Mouse (Mus musculus) large intestine, adult 2 months (tissue): Measurements from ENCODE around the gene Ada. TPM values are rescaled to one million over a fixed set of nuclear protein-coding genes. Genes with fewer than 3 reads are reported as not detected.
A peak's percentile ranks its signal among the peaks of the same experiment; 100 is the strongest.

Experiments
- DNase-seq: peaks from one replicate; pipeline ENCODE4 v3.0.0-alpha.2; 2012; ENCODE audit warnings: low read depth, low spot score
- WGBS: fragments of 180-500 bp; shearing (Covaris S2); methylation state at CpG from one replicate; pipeline ENCODE4 v1.1.7; 2018; 5-methylcytosine and 5-hydroxymethylcytosine counted together
- polyA plus RNA-seq: library from polyadenylated mRNA; depleted of rRNA; stranded (reverse); fragments of >200 nt; gene quantifications from 2 replicates; pipeline ENCODE4 v1.2.3, GENCODE M21; 2012

Gene Ada
- polyA plus RNA-seq, 1 experiment: 113 TPM

DNA sequence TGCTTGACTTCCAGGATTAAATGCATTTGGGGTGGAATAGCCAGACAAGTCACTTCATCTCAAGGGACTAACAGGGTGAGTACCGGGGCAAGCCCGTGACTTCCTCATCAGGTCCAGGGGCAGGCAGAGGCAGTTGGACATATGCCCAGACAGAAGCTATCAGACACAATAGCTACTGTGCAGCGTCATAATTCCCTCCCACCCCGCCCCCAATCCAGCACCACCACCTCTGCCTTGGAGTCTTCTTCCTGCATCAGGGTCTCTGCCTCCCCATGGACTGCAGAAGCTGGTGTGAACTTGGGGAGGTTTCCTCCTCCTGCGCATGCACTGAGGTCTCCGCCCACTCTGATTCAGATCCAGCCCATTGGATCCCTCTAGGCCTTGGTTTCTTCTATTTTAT is 14.1 kb downstream of the Ada start:
- 29% methylated on average over 6 of the region's 6 CpGs for WGBS

DNA sequence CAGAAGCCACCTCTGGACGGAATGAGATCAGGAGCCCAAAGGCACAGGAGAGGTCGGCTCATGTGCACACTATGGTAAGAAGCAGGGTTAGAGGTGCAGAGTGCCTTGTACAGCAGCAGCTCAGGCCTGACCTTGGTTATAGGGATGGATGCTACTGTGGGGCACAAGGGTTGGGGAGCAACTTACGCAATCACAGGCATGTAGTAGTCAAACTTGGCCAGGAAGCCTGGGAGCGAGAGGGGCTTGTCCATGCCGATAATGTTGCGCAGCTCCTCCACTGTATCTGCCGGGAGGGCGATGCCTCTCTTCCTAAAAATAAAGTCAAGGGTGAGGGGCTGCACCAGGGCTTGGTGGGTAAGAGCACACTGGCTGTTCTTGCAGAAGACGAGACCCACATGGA is 14.9 kb downstream of the Ada start:
- no peak for DNase-seq
- WGBS: 90% methylated on average over 9 of the region's 9 CpGs

More for the DNA sequence above, 14.1 kb downstream of the Ada start:
- DNase-seq: no peak

DNA sequence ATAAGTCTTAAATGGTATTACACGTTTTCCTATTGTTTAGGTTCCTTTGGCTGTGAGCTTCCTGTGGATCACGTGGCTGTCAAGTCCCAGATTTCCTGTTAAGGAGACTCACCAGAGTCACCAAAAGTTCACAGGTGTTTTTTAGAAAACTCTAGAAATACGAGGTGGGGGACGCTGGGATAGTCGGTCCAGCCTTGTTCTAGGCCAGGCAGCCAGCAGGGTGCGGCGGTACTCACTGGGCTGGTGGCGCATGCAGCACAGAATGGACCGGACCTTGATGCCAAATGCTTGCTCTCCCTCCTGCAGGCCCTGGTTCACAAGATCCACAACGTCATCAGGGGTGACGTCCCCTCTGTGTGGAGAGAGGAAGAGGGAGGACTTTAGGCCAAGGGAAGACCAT is 18.0 kb downstream of the Ada start:
- no peak for DNase-seq
- WGBS: 89% methylated on average over 11 of the region's 11 CpGs

DNA sequence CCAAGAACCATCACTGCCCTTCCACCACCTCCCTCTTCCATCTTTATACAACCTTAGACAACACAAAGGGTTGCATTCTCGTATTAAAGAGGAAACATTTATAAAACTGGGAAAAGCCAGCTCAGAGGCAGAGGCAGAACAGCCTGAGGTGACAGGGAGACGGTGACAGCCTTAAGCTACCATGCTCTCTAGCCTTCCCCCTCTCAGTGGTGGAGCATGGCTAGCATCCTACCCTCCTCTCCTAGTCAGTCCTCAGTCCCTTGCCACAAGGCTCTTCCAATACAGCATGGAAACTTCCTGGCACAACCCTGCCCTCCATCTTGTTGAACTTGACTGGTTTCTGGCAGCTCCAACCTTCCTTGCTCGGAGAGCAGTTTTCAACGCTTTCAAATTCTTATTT is 21.7 kb downstream of the Ada start:
- WGBS: 67% methylated on average over 4 of the region's 4 CpGs
- DNase-seq: no peak

DNA sequence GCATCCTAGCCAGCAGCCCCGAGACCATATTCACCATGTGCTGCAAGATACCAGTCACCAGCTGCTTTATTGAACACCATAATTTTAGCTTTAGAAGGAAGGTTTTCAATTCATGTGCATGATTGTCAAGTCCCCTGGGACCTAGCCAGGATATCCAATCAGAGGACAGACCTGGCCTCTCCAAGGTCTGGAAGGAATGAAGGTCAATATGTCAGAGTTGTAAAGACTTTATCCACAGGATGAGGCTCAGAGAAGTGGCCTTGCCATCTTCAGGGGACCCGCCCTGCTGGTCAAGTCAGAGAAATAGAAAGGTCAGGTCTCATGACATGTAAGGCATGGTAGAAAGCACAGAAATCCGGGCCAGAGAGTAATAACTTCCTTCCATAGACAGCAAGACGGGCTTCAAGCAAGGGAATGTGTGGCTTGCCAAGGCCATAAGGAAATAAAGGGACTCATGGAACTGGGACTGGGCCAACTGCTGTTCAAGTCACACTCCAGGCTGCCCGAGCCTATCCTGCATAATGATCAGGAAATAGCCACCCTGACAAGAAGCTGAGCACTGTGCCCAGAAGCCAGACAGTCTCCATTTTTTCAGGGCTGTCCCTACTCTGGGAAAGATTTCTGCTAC is 23.2 kb downstream of the Ada start:
- WGBS: 15% methylated on average over 5 of the region's 5 CpGs
- peak; percentile 85 for DNase-seq

DNA sequence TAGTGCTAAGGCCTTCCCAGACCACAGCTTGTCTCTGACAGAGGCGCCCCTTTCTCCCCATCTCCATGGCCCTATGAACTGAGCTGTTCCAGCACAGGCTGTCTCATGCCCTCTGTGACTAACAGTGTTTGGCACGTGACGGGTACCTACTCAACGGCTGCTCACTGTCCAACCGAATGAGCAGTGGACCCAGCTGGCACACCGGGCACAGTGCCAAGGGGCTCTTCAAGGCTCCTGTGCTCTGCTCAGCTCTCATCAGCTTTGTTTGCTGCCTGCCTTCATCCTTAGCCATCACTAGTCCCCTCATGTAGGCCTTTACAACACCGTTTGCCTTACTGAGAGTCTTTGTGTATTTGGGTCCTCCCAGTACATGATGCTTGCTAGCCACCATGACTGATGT is 27.5 kb downstream of the Ada start:
- DNase-seq: no peak
- 34% methylated on average over 7 of the region's 7 CpGs for WGBS

DNA sequence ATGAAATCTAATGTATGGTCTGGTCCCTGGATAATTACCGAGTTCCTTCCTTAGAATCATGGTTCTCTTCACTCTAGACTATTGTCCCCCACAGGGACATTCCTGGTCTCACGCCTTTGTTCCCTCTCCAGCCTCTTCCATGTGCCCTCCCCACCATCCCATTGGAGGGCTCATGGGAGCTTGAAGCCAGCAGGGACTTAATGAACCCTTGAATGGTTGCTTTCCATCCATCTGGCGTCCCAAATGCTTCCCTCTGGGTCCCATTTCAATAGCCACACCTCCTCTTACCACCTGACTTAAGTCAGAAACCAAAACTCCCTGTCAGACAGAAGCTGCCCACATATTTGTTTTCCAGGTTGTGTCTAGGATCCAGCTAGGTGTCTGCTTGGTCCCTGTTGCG is 30.4 kb downstream of the Ada start:
- WGBS: 41% methylated on average over 4 of the region's 4 CpGs

DNA sequence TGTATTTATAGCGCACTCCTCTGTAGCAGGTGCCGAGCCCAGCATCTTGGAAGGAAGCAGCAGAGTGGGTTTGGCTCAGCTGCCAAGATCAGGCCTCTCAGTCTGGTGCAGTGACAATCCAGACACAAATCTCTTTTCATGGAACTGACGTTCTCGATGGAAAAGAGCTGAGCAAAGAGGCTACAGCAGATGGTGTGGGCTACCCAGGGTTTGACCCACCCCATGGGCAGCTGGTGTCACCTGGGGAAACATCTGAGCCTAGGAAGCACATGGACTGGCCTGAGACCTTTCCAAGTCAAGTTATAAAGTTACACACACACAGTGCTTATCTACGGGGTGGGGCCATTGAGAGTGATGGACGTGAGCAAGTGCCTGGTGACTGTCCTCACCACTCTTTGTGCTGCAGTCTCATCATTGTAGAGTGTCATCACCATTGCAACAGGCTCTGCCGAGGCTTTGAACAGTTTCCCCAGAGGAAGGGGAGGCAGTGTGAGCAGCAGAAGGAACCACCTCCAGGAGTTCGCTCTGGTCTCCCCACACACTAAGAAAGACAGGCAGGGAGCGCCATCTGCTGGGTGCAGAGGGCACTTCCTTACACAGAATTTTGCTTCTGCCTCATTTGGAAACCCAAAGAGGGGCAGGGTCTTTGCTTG is 31.0 kb downstream of the Ada start:
- WGBS: 8% methylated on average over 9 of the region's 9 CpGs
- DNase-seq: no peak

More for the DNA sequence above, 30.4 kb downstream of the Ada start:
- no peak for DNase-seq

DNA sequence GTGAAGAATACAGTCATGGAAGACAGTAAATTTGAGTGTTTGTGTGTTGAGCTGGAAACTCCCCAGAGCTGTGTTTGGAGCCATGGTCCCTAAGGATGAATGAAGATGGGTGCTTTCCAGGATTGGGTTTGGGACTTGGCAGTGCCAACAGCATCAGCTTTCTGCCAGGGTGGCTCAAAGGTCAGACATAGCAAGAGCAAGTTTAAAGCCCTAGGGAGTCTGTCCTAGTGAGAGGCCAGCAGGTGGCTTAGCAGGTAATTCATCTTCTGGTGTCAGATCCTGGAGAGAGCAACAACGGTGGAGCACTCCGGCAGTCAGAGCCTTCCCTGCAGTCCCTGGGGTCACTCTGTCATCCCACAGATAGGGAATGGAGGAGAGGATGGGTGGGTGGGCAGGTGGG is 31.5 kb downstream of the Ada start:
- no peak for DNase-seq
- WGBS: 30% methylated on average over 2 of the region's 2 CpGs

DNA sequence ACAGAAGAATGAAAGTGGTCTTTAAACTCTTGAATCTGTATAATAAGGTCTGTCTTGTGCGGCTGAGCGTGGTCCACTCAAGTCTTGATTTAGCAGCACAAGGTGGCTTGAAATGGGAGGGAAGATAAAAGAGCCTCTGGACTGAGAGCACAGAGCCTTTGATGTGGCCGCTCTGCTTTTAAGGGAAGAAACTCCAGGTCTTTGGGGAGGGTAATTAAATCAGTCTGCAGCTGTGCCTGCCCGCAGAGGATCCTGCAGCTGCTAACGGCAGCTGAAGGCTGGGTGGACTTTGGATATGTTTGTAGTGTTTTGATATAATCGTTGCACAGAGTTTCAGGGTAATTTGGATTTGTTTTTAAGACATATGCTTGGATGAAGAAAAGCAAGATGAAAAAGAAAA is 33.2 kb downstream of the Ada start:
- no peak for DNase-seq
- WGBS: 13% methylated on average over 6 of the region's 6 CpGs

DNA sequence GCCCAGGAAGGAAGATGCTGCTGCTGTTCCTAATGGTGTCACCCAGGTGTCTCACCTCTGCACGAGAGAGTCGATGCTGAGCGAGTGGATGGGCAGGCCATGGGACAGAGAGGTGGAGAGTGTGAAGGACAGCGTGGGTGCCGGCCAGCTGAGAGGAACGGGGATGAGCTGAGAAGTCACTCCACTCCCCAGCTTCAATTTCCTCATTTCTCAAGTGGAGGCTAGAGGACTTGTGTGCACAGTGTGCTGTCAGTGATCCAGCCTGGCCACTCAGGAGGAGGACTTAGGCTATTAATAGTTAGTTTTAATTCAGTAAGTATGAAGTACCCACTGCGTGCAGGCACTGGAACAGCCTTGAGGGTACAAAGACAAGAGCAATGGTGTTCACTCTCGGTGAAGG is 33.6 kb downstream of the Ada start:
- 17% methylated on average over 8 of the region's 8 CpGs for WGBS
- no peak for DNase-seq

DNA sequence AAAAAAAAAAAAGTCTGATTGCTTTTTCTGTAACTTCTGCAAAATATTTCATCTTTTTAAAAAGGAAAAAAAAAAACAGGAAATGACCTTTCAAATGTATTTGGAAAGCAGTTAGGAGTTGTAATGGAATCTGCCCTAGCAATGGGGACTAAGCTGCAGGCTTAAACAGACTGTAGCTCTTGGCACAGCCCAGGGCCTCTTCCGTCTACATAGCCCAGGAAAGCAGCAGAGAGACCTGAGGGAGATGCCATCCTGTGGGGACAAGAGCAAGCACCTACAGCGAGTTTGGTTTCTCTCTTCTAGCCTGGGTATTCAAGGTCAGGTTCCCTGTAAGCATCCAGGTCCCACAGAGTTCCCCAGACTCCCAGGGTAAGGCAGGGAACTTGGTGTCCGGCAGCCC is 36.7 kb downstream of the Ada start:
- 68% methylated on average over 3 of the region's 3 CpGs for WGBS
- DNase-seq: no peak

DNA sequence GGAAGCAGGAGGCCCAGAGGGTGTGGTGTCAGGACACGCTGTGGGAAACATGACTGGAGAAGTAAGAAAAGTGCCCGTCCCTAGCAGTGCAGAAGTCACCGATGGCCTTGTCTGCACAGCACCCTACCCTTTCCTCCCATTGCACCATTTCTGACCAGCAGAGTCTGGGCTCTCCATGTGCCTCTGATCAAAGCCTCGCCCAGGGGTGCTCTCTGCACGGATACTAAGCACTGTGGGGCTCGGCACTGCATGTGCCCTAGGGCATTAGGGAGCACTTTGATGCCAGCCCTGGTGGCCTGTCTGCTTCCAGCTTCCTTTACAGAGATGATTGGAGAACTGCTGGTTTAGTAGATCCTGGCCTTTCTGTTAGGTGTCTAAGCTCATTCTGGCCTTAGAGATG is 37.2 kb downstream of the Ada start:
- WGBS: 31% methylated on average over 6 of the region's 6 CpGs
- DNase-seq: no peak

DNA sequence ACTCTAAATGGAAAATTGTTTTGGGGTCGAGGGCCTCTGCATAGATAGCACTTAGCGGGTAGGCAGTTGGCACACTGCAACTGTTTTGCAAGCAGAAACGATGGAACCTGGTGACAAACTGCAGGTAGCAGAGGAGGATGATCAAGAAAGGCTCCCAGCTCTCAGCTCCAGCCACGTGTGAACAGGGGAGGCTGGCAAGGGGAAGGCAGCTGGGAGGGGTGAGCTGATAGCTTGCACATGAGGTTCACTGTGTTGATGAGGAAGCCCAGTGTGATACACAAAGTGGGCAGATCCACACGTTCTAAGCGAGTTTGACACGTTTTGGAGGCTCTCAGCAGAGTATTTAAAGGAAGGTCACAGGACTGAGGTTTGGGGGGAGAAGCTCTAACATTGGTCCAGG is 37.6 kb downstream of the Ada start:
- WGBS: 42% methylated on average over 7 of the region's 7 CpGs
- DNase-seq: no peak

DNA sequence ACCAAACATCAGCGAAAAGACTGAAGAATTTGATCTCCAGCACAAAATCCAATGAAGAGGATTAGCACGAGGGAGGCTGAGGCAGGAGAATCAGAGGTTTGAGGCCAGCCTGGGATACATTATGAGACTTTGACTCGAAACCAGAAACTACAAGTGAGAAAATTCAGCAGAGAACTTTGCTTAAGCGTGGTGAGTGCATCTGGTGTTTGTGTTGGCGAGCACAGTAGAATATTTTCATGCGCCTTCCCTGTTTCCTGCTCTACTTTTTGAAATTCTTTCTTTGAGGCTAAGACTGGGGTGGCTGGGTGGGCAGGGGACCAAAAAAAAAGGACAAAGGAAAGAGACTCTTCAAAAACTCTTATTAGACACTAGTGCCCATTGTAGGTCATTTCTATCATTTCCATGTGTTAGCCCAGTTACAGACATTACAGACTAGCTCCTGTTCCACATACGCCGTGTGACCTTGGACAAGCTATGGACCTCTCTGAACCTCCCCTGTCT is 38.6 kb downstream of the Ada start:
- WGBS: 81% methylated on average over 8 of the region's 8 CpGs
- no peak for DNase-seq

DNA sequence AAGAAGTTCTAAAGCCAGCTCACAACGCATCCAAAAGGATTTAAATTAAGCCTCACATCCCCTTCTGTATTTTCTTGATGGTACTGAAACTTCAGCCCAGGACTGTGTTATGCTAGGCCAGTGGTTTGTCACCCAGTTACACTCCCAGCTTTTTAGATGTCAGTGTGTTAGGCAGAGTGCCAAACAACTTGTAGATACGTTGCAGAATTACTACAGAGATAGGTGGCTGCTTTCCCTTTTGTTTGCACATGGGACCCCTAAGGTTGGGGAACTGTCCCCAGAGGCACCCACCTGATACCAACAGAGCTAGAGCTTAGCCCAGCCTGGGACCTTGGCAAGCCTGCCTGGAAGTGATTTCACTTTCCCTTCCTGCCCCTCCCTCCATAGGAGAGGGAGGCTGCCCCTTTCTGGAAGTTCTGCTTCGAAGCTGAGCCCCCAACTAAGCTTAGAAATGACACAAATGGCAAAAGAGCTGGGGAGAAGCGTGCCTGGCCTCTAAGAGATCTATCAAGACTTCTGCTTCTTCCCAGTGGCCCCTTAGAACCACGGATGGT is 39.4 kb downstream of the Ada start:
- WGBS: 58% methylated on average over 5 of the region's 5 CpGs
- no peak for DNase-seq

DNA sequence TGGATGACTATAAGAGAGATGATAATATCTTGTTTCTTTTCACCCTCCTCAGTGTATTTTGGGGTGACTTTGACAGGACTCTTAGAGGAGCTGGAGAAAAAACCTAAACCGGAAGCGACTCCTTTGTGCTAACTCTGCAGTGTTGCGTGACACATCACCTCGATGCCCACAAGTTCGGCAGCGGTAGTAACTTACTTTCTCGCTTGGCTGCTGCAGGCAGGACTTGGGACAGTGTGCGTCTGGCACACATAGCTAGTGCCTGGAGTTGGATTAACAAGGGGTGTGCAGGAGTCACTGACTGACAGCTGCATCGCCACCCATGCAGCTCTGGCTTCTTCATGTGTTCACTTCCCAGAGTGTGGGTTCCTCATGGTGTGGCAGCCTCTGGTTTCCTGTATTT is 40.0 kb downstream of the Ada start:
- 84% methylated on average over 9 of the region's 9 CpGs for whole genome bisulfite sequencing
- DNase-seq: no peak

DNA sequence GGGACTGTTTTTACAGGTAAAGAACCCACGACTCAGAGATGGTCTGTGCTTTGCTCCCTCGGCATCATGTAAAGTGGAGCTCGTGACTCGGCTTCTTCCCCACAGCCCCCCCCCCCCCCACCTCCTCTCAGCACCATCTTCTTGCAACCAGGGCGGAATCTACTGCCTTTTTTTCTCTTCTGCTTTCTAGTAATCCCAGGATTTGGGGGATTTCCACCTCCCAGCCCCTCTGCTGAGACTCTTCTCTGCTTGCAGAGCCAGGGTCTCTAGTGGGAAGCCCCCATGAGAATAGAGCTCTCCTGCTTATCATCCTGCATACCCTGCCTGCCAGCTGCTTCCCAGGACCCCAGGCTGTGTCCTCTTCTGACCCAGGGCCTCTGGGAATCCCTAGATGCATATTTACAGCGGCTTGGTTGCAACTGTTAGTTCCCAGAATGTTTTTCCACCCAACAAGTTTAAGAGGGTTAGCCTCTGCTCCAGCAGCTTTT is 41.2 kb downstream of the Ada start:
- 74% methylated on average over 6 of the region's 6 CpGs for WGBS
- no peak for DNase-seq

DNA sequence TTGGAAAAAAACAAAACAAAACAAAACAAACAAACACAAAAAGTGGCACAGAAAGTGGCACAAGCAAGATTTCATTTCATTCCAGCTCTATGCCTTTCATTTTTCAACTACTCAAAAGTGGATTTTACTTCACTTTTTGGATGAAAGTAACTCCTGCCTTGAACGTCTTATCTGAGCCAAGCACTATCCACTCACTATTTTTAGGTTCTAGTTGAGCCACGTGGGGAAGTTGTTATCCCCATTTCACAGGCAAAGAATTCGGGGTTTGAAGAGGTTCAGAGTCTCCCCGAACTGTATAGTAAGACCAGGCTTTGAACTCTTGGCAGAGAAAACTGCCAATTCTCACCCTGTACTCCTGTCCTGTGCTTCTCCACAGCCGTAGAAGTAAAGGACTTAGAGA is 41.7 kb downstream of the Ada start:
- no peak for DNase-seq
- 80% methylated on average over 5 of the region's 5 CpGs for WGBS

DNA sequence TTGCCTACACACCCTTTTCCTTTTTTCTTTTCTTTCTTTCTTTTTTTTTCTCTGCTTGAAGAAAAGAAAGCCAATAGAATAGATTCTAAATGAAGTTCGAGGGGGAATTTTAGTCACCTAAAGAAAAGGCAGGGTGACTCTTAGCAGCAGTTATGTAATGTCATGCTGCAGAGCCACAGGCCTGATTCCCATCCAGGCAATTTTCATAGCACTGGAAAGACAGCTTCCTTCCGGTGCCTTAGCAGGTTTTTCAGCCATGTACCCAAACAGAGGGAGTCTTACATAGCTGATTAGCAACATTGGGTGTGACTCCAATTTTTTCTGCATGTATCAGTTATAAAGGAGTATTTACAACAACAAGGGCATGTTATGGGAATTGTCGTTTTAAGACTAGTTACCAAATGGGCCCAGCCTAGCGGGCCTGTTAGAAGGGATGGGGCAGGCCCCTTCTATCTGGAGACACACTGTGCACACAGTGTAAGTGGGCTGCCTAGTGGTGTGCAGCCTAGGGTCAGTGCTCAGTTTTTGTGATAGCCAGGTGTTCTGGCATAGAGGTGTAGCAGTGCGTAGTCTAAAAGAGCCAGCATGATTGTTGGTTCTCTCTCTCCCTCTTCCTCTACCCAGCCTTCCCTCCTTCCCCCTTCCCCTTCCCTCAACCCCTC is 46.3 kb downstream of the Ada start:
- DNase-seq: no peak
- WGBS: 73% methylated on average over 5 of the region's 5 CpGs

DNA sequence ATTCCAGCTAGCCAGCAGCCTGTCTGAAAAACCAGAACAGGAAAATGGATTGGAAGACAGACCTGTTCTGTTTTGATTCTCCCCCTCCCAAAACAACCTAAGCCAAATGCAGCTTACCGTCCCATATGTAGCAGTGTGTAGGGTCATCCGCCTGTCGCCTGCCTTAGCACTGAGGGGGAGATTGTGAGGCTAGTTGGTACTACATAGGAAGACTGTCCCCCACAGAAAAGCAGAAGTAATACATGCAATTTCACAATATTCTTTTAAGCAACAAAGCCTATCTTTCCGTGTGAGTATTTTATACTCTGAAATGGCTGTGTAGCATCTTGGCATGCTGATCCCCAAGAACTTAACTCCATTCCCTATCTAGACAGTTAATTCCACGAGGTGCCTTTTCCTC is 47.1 kb downstream of the Ada start:
- WGBS: 81% methylated on average over 5 of the region's 5 CpGs
- DNase-seq: no peak
